Mouse (Mus musculus) heart, postnatal 25 days (tissue): ENCODE measurements around the gene Krt6a. TPM values are rescaled to one million over a fixed set of nuclear protein-coding genes. Genes with fewer than 3 reads are reported as not detected.
"Not testable (repeated sequence)": the region's sequence is repeated elsewhere in the genome, so short reads cannot be mapped to it uniquely, and the experiment has no call there.

Source experiments
- DNase-seq: peaks from one replicate; pipeline ENCODE4 v3.0.0; 2022; ENCODE audit warnings: low spot score
- intact Hi-C: fragments of 180-260 bp; cut with DNase I; formaldehyde crosslinking; loops from one replicate; pipeline ENCODE4 v1.15.1; 2025
- total RNA-seq, 2 experiments: library from RNA; stranded (reverse); gene quantifications; 2 replicates each; pipeline ENCODE4 v1.2.3; 2021

The Krt6a gene
- not detected for total RNA-seq

GRCm38 (mm10) chr15:101694207-101694606, at the start of gene Krt6a:
Krt6a (minus strand) TSS chr15:101694307.
- no peak for DNase-seq
- intact Hi-C loops: no loop called here

- no peak for DNase-seq
- intact Hi-C loops: no loop called here
These were observed 48.6 kb upstream of the Krt6a start, which contains the start of gene Krt71 for GRCm38 (mm10) chr15:101742711-101743110. Krt71 (minus strand) TSS chr15:101743109.

- no peak for DNase-seq
- intact Hi-C loops: no loop called here
These were observed 43.7 kb upstream of the Krt6a start for GRCm38 (mm10) chr15:101737786-101738185.

DNA sequence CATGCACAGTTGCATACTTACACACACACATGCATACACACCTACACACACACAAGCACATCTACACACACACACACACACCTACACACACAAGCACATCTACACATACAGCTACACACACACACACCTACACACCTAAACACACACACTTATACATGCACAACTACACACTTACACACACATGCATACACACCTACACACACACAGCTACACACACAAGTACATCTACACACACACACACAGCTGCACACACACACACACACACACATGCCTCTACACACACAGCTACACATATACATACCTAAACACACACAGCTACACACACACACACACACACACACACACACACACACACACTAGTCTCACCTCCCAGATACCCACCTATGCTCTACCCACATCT, 36.5 kb upstream of the Krt6a start:
- DNase-seq: no peak

DNA sequence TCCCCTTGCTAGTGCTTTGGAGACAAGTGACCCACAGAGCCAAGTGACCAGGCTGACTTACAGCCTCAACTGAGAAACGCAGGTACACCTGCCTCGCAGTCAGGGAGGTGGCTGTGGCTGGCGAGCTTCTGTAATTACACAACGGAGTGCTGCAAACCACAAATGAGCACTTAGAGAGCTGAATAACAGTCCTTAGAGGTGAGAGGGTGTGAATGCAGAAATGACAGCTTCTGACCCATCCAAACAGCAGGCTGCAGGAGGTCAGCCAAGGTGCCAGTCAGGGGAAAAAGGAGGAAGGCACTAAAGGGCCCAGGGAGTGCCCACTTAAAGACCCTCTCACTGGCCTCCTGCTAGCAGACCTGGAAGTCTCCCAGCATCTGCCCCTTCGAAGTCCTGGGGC, 30.6 kb upstream of the Krt6a start:
- no peak for DNase-seq
- intact Hi-C loops: no loop called here

More for the DNA sequence above, 36.5 kb upstream of the Krt6a start:
- intact Hi-C loops: no loop called here

DNA sequence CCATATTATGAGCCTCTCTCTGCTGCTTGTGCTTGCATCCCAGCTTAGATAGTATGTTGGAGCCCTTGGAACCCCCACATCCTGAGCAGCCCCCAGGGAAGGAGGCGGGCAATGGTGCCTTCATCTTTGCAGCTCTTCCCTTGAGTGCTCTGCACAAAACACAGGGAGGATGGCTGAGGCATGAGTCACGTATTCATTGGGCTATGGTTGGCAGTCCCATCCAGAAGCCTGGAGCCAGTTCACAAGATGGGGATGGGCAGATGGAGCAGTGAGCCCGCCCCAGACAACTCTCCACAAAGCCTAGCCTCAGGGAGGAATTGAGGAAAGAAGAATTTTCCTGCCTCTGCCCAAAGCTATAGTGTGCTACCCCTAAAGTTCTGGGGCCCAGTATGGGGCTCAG, 21.7 kb upstream of the Krt6a start:
- DNase-seq: no peak
- intact Hi-C loops: no loop called here

- DNase-seq: no peak
- intact Hi-C loops: no loop called here
These were observed 20.2 kb upstream of the Krt6a start for GRCm38 (mm10) chr15:101714356-101714755.

DNA sequence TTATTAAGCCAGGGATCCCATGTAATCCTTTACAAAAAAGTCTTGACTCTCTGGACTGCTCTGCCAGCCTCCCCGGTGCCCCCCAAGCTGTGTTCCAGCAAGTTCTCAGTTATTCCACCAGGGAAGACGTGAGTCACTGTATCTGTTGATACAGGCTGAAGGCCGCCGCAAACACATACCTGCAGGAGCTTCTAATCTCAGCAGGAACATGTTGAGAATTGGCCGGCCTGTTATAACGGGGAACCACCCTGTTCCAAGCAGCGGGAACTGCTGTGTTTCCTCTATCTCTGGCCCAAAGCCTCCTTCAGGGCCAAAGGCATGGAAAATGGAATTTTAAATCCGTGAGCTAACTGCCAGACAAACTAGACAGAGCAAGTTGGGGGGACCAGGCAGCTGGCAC, 19.6 kb upstream of the Krt6a start:
- DNase-seq: no peak
- intact Hi-C loops: no loop called here

GRCm38 (mm10) chr15:101712720-101713119, 18.6 kb upstream of the Krt6a start, which contains the start of gene Krt5:
Krt5 (minus strand) TSS chr15:101712898.
- no peak for DNase-seq
- intact Hi-C loops: no loop called here

- no peak for DNase-seq
- intact Hi-C loops: no loop called here
These were observed 14.6 kb upstream of the Krt6a start for GRCm38 (mm10) chr15:101708683-101709082.

DNA sequence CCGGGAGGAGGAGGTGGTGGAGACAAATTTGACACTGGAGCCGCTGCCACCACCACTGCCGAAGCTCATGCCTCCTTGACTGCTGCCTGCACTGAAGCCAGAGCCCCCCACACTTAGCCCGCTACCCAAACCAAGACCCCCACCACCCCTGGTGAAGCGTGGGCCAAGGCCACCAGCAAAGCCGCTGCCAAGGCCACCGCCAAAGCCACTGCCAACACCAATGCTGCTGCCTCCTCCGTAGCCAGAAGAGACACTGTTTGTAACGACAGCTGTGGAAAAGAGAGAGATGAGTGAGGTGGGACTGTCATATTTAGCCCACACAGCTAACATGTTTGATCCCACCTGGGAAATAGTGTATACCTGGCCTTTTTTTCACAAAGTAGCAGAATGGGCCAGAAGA, 13.3 kb upstream of the Krt6a start:
- intact Hi-C loops: no loop called here
- DNase-seq: no peak

DNA sequence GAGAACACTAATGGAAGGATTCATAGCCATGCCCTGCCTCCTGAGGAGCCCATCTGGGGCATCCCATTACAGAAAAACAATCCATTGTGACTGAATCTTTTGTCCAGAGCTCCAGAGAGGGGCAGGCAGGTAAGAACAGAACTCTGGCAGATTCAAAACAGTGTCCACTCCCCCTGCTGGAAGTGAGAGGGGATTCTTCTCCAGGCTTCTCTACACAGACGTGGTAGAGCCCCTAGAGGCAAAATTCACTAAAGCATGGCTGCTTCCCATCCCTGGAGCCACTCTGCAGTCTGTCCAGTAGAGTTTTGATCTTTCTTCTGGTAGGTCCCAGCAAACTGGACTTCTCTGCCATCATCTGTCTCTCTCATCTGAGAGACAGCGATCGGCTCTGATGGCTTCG, 10.0 kb upstream of the Krt6a start:
- DNase-seq: no peak
- intact Hi-C loops: no loop called here

DNA sequence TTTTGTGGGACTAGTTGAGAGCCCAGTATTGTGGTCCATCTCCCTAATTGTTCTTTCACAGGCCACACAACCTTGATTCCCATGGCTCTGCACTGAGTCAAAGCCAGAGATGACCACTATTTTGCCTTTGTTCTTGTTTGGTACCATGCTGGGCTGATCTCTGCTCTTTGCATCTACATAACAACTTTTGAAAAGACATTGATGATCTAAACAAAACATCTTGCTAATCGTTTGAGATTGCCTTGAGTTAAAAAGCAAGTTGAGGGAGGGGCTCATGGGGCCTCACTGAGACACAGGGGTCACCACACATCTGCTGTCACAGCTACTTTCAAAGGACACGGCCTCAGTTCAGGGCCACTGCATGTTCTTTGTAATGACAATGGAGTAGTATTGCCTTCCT, 8.3 kb upstream of the Krt6a start:
- intact Hi-C loops: no loop called here

DNA sequence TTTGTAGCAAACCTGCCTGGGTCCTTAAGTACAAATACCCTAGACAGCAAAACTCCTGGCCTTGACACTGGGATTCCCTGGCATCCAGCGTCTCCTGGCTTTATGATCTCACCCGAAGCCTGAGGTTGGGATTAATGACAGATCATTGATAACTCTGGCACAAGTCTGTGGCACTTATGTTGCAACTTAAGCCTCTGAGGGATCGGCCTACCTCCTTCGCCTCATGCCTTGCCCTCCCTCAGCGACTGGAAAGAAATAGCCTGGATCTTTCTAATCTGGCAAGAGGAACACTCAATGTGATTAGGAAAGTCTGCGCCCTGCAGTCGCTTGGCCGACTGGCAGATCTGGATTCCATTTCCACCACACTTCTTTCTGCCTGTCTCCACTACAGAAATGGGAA, 5.8 kb upstream of the Krt6a start:
- DNase-seq: no peak
- intact Hi-C loops: no loop called here

More for the DNA sequence above, 8.3 kb upstream of the Krt6a start:
- no peak for DNase-seq

- intact Hi-C loops: no loop called here
- DNase-seq: no peak
These were observed 5.1 kb upstream of the Krt6a start for GRCm38 (mm10) chr15:101699192-101699591.

DNA sequence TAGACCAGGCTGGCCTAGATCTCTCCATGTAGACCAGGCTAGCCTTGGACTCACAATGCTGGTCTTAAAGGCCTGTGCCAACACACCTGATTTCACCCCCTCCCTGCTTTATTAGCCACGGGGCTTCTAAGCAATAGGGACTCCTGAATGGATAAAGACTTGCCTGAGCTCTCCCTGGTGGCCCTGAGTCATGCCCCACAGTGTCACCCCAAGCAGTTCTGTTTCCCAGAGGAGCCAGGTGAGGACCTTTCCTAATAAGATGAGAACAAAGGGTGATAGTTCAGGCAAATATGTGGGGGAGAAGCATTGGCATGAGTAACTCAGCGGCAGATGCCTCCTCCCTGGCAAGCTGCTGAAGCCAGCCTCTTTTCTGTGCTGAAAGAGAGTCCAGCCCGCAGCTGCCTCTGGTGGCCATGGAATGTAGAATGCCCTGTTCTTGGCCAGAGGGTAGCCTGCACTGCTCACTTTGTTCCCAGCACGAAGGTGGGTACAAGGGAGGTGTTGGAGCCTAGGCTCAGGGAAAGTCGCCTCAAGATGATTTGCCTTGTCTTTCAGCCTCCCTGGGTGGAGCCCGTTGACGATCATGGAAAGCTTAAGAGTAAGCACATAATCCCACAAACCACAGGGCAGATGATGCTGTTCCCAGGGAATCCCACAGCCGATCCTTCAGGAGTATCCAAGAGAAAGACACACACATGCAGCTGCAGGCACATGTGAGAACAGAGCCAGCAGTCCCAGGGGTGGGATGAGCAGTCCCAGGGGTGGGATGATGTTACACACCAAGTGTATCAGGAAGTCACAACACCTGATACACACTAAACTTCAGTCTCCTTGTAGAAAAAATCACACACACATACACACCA, 3.5 kb upstream of the Krt6a start:
- no peak for DNase-seq
- intact Hi-C loops: no loop called here

- intact Hi-C loops, DNase-seq: not testable (repeated sequence)
These were observed 3.6 kb downstream of the Krt6a start for GRCm38 (mm10) chr15:101690460-101690859.

DNA sequence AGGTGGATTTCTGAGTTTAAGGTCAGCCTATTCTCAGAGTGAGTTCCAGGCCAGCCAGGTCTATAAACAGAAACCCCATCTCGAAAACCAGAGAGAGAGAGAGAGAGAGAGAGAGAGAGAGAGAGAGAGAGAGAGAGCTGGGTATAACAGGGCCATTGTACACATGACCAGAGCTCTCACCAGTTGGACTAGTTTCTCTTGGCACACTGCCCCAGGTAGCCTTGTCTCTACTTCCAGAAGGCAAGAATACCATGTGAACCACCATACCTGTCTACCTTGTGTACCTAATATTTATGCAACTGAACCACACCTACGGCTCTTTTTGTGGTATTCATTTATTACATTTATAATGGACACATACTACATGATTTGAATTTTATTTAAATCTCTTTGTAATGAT, 5.9 kb downstream of the Krt6a start:
- intact Hi-C loops: no loop called here
- DNase-seq: no peak

- no peak for DNase-seq
- intact Hi-C loops: no loop called here
These were observed 13.9 kb downstream of the Krt6a start, which contains the start of gene Krt6b for GRCm38 (mm10) chr15:101680187-101680586. Krt6b (minus strand) TSS chr15:101680287.

GRCm38 (mm10) chr15:101675978-101676377, 18.1 kb downstream of the Krt6a start:
- DNase-seq: no peak
- intact Hi-C loops: no loop called here

- intact Hi-C loops: no loop called here
- no peak for DNase-seq
These were observed 41.3 kb downstream of the Krt6a start for GRCm38 (mm10) chr15:101652736-101653265.
